Mouse (Mus musculus) stomach, postnatal 0 days (tissue): ENCODE results near the gene Lrrc3c.

Experiments used
- CTCF ChIP-seq: IDR thresholded peaks from 2 replicates; pipeline ENCODE4 v1.5.1; 2016; ENCODE audit warnings: antibody characterized with exemption, low read depth, mild to moderate bottlenecking, moderate library complexity
- EP300 ChIP-seq: optimal IDR thresholded peaks from 2 replicates; pipeline ENCODE3; 2016; ENCODE audit warnings: antibody characterized with exemption

DNA sequence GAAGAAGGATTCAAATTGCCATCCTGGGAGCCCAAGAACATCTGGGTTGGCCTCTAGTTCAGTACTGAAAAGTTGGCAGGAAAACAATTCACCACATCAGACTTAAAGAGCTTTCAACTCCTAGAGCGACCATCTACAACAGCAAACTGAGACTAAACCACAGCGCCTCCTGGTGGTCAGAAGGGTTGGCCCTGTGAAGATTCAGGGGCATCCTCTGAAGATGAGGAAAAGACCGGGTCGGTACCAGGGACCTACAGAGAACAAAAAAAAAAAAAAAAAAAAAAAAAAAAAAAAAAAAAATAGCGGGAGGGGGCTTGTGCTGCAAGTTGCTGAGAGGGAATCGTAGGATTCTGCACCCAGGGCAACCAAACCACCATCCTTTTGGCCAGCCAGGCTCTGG lies 728 bp upstream of the Lrrc3c start:
- TF ChIP-seq CTCF (peak; percentile 85), EP300 (no peak)
